Mouse (Mus musculus): Measurements from ENCODE around the gene Itgb6.

- no peak for TF ChIP-seq GATA1 (IDR thresholded peaks at IDR 0.05; ENCODE audit: borderline replicate concordance, low read length)
- TF ChIP-seq FLI1 (IDR thresholded peaks at IDR 0.05; ENCODE audit: low read length), result no peak
Measured at GRCm38 (mm10) chr2:60583416-60583815, 139.0 kb downstream of the Itgb6 start.

Measured in megakaryocyte, embryonic 14.5 days (primary cell).